Mouse (Mus musculus): ENCODE results near the gene Kiss1r.
A peak's percentile ranks its signal among the peaks of the same experiment; 100 is the strongest.
"Not testable (repeated sequence)": the region's sequence is repeated elsewhere in the genome, so short reads cannot be mapped to it uniquely, and the experiment has no call there.

Kiss1r gene

GRCm38 (mm10) chr10:79916808-79917531 is at the start of gene Kiss1r:
Kiss1r (plus strand) TSS chr10:79916971.
- peak; percentile 94 for DNase-seq (ENCODE audit: low spot score)

- no peak for DNase-seq (ENCODE audit: low spot score)
Observed at GRCm38 (mm10) chr10:79871845-79872244, 44.9 kb upstream of the Kiss1r start.

- no peak for DNase-seq (ENCODE audit: low spot score)
Observed at GRCm38 (mm10) chr10:79872862-79873261, 43.9 kb upstream of the Kiss1r start.

- no peak for DNase-seq (ENCODE audit: low spot score)
Observed at GRCm38 (mm10) chr10:79873313-79873712, 43.5 kb upstream of the Kiss1r start.

- no peak for DNase-seq (ENCODE audit: low spot score)
Observed at GRCm38 (mm10) chr10:79873715-79874289, 43.0 kb upstream of the Kiss1r start.

- peak; percentile 67 for DNase-seq (ENCODE audit: low spot score)
Observed at GRCm38 (mm10) chr10:79874290-79874862, 42.4 kb upstream of the Kiss1r start, which contains the start of the genes Prtn3 and Plppr3. Prtn3 (plus strand) TSS chr10:79874476. Plppr3 (minus strand) TSS chr10:79874634.

GRCm38 (mm10) chr10:79877174-79877573 is 39.6 kb upstream of the Kiss1r start:
- no peak for DNase-seq (ENCODE audit: low spot score)

GRCm38 (mm10) chr10:79877757-79878156 is 39.0 kb upstream of the Kiss1r start:
- no peak for DNase-seq (ENCODE audit: low spot score)

- DNase-seq (ENCODE audit: low spot score), result no peak
Observed at GRCm38 (mm10) chr10:79879527-79879926, 37.2 kb upstream of the Kiss1r start.

GRCm38 (mm10) chr10:79880721-79881120 is 36.0 kb upstream of the Kiss1r start:
- DNase-seq (ENCODE audit: low spot score), result no peak

- DNase-seq (ENCODE audit: low spot score), result peak; percentile 74
Observed at GRCm38 (mm10) chr10:79881981-79882380, 34.8 kb upstream of the Kiss1r start.

GRCm38 (mm10) chr10:79883297-79884084 is 33.3 kb upstream of the Kiss1r start:
- peak; percentile 91 for DNase-seq (ENCODE audit: low spot score)

- DNase-seq (ENCODE audit: low spot score), result peak; percentile 80
Observed at GRCm38 (mm10) chr10:79884446-79884845, 32.3 kb upstream of the Kiss1r start.

GRCm38 (mm10) chr10:79884938-79885337 is 31.8 kb upstream of the Kiss1r start:
- not testable (repeated sequence) for DNase-seq (ENCODE audit: low spot score)

GRCm38 (mm10) chr10:79886054-79886453 is 30.7 kb upstream of the Kiss1r start, which contains the start of gene Elane:
Elane (plus strand) TSS chr10:79886247.
- DNase-seq (ENCODE audit: low spot score), result no peak

- no peak for DNase-seq (ENCODE audit: low spot score)
Observed at GRCm38 (mm10) chr10:79886611-79887010, 30.2 kb upstream of the Kiss1r start.

- no peak for DNase-seq (ENCODE audit: low spot score)
Observed at GRCm38 (mm10) chr10:79889386-79889785, 27.4 kb upstream of the Kiss1r start.

GRCm38 (mm10) chr10:79890670-79891069 is 26.1 kb upstream of the Kiss1r start, which contains the start of gene Cfd:
Cfd (plus strand) TSS chr10:79890853.
- no peak for DNase-seq (ENCODE audit: low spot score)

- peak; percentile 88 for DNase-seq (ENCODE audit: low spot score)
Observed at GRCm38 (mm10) chr10:79892451-79893118, 24.2 kb upstream of the Kiss1r start.

- no peak for DNase-seq (ENCODE audit: low spot score)
Observed at GRCm38 (mm10) chr10:79896306-79896705, 20.5 kb upstream of the Kiss1r start.

GRCm38 (mm10) chr10:79896814-79897213 is 20.0 kb upstream of the Kiss1r start:
- no peak for DNase-seq (ENCODE audit: low spot score)
